Mouse (Mus musculus): Measurements from ENCODE around the gene Hsd11b1. TPM values are rescaled to one million over a fixed set of nuclear protein-coding genes. Genes with fewer than 3 reads are reported as not detected.

The Hsd11b1 gene
- polyA plus RNA-seq, 1 experiment from 2014 or later: 0.09 TPM

GRCm38 (mm10) chr1:193205431-193205830 lies 58.4 kb downstream of the Hsd11b1 start:
- no peak overlapping the region for H3K4me3 ChIP-seq
- no peaks in the 10 kb centered on the region for H3K4me1 ChIP-seq
- H3K36me3 ChIP-seq: no peaks in the 10 kb centered on the region
- H3K9me3 ChIP-seq (replicated peaks): no peaks in the 10 kb centered on the region
- no peaks in the 10 kb centered on the region for H3K27me3 ChIP-seq (ENCODE audit: low read depth, poor library complexity, severe bottlenecking)
- H3K27ac ChIP-seq (replicated peaks): no peak overlapping the region
- DNase-seq (ENCODE audit: low spot score): no peak
- WGBS: 94% methylated on average over 2 of the region's 2 CpGs

- no peaks in the 10 kb centered on the region for H3K9me3 ChIP-seq (replicated peaks)
- WGBS: 86% methylated on average over 2 of the region's 2 CpGs
These were observed 60.1 kb downstream of the Hsd11b1 start for GRCm38 (mm10) chr1:193203821-193204220.

GRCm38 (mm10) chr1:193201383-193201778 lies 62.5 kb downstream of the Hsd11b1 start, which contains the start of gene Traf3ip3:
TSS of gene Traf3ip3 (minus strand) at chr1:193201703.
- Histone ChIP-seq H3K9me3 (replicated peaks) (no peaks in the 10 kb centered on the region), H3K4me3 (no peak within 1 kb of the TSS), H3K36me3 (no peaks in the 10 kb centered on the region), H3K27me3 (ENCODE audit: low read depth, poor library complexity, severe bottlenecking) (no peaks in the 10 kb centered on the region), H3K4me1 (no peaks in the 10 kb centered on the region), H3K27ac (replicated peaks) (no peak within 1 kb of the TSS)
- DNase-seq (ENCODE audit: low spot score): no peak
- WGBS: 70% methylated on average over 5 of the region's 5 CpGs

More at GRCm38 (mm10) chr1:193203821-193204220, 60.1 kb downstream of the Hsd11b1 start:
- no peak for DNase-seq (ENCODE audit: low spot score)
- H3K27me3 ChIP-seq (ENCODE audit: low read depth, poor library complexity, severe bottlenecking): no peaks in the 10 kb centered on the region
- H3K4me1 ChIP-seq: no peaks in the 10 kb centered on the region
- H3K36me3 ChIP-seq: no peaks in the 10 kb centered on the region
- no peak overlapping the region for H3K27ac ChIP-seq (replicated peaks)
- H3K4me3 ChIP-seq: no peak overlapping the region

- Histone ChIP-seq H3K27ac (replicated peaks) (no peak overlapping the region), H3K9me3 (replicated peaks) (no peaks in the 10 kb centered on the region), H3K4me1 (no peaks in the 10 kb centered on the region), H3K36me3 (no peaks in the 10 kb centered on the region), H3K27me3 (ENCODE audit: low read depth, poor library complexity, severe bottlenecking) (no peaks in the 10 kb centered on the region), H3K4me3 (no peak overlapping the region)
- no peak for DNase-seq (ENCODE audit: low spot score)
- 88% methylated on average over 8 of the region's 8 CpGs for WGBS
These were observed 63.1 kb downstream of the Hsd11b1 start for GRCm38 (mm10) chr1:193200640-193201382.

- H3K9me3 ChIP-seq (replicated peaks): no peaks in the 10 kb centered on the region
- H3K27ac ChIP-seq (replicated peaks): no peak overlapping the region
- H3K4me1 ChIP-seq: no peaks in the 10 kb centered on the region
- 82% methylated on average over 2 of the region's 2 CpGs for WGBS
- H3K4me3 ChIP-seq: no peak overlapping the region
- DNase-seq (ENCODE audit: low spot score): no peak
- H3K27me3 ChIP-seq (ENCODE audit: low read depth, poor library complexity, severe bottlenecking): no peaks in the 10 kb centered on the region
- H3K36me3 ChIP-seq: no peaks in the 10 kb centered on the region
These were observed 65.6 kb downstream of the Hsd11b1 start for GRCm38 (mm10) chr1:193198312-193198711.

- Histone ChIP-seq H3K36me3 (no peaks in the 10 kb centered on the region), H3K9me3 (replicated peaks) (no peaks in the 10 kb centered on the region), H3K27ac (replicated peaks) (no peak overlapping the region), H3K4me1 (no peaks in the 10 kb centered on the region), H3K4me3 (no peak overlapping the region), H3K27me3 (ENCODE audit: low read depth, poor library complexity, severe bottlenecking) (no peaks in the 10 kb centered on the region)
- no peak for DNase-seq (ENCODE audit: low spot score)
- WGBS: 89% methylated on average over 18 of the region's 18 CpGs
These were observed 66.2 kb downstream of the Hsd11b1 start for GRCm38 (mm10) chr1:193197494-193198205.

GRCm38 (mm10) chr1:193195169-193195810 lies 68.6 kb downstream of the Hsd11b1 start:
- Histone ChIP-seq H3K27ac (replicated peaks) (no peak overlapping the region), H3K27me3 (ENCODE audit: low read depth, poor library complexity, severe bottlenecking) (no peaks in the 10 kb centered on the region), H3K9me3 (replicated peaks) (no peaks in the 10 kb centered on the region), H3K4me1 (no peaks in the 10 kb centered on the region), H3K36me3 (no peaks in the 10 kb centered on the region), H3K4me3 (no peak overlapping the region)
- DNase-seq (ENCODE audit: low spot score): no peak
- WGBS: 72% methylated on average over 3 of the region's 3 CpGs

GRCm38 (mm10) chr1:193194416-193195140 lies 69.3 kb downstream of the Hsd11b1 start:
- H3K4me3 ChIP-seq: no peak overlapping the region
- DNase-seq (ENCODE audit: low spot score): no peak
- no peaks in the 10 kb centered on the region for H3K9me3 ChIP-seq (replicated peaks)
- H3K4me1 ChIP-seq: peaks cover 1% of the 10 kb centered on the region
- WGBS: 89% methylated on average over 3 of the region's 3 CpGs
- H3K27ac ChIP-seq (replicated peaks): no peak overlapping the region
- H3K27me3 ChIP-seq (ENCODE audit: low read depth, poor library complexity, severe bottlenecking): no peaks in the 10 kb centered on the region
- H3K36me3 ChIP-seq: no peaks in the 10 kb centered on the region

GRCm38 (mm10) chr1:193191675-193192283 lies 72.1 kb downstream of the Hsd11b1 start:
- Histone ChIP-seq H3K9me3 (replicated peaks) (no peaks in the 10 kb centered on the region), H3K4me1 (peaks cover 10% of the 10 kb centered on the region), H3K4me3 (no peak overlapping the region), H3K36me3 (no peaks in the 10 kb centered on the region), H3K27ac (replicated peaks) (no peak overlapping the region), H3K27me3 (ENCODE audit: low read depth, poor library complexity, severe bottlenecking) (no peaks in the 10 kb centered on the region)
- WGBS: 92% methylated on average over 7 of the region's 7 CpGs
- DNase-seq (ENCODE audit: low spot score): no peak

GRCm38 (mm10) chr1:193189771-193190170 lies 74.1 kb downstream of the Hsd11b1 start:
- Histone ChIP-seq H3K9me3 (replicated peaks) (no peaks in the 10 kb centered on the region), H3K27me3 (ENCODE audit: low read depth, poor library complexity, severe bottlenecking) (no peaks in the 10 kb centered on the region), H3K36me3 (no peaks in the 10 kb centered on the region), H3K27ac (replicated peaks) (peak overlapping the region; percentile 43; the same call in 1 of the 2 replicates), H3K4me3 (no peak overlapping the region), H3K4me1 (peaks cover 10% of the 10 kb centered on the region)
- no peak for DNase-seq (ENCODE audit: low spot score)
- WGBS: 70% methylated on average over 3 of the region's 3 CpGs

- H3K27ac ChIP-seq (replicated peaks): peak overlapping the region; percentile 43; the same call in 1 of the 2 replicates
- H3K4me1 ChIP-seq: peaks cover 10% of the 10 kb centered on the region
- H3K36me3 ChIP-seq: no peaks in the 10 kb centered on the region
- H3K27me3 ChIP-seq (ENCODE audit: low read depth, poor library complexity, severe bottlenecking): no peaks in the 10 kb centered on the region
- no peak overlapping the region for H3K4me3 ChIP-seq
- WGBS: 51% methylated on average over 9 of the region's 9 CpGs
- no peaks in the 10 kb centered on the region for H3K9me3 ChIP-seq (replicated peaks)
- no peak for DNase-seq (ENCODE audit: low spot score)
These were observed 74.7 kb downstream of the Hsd11b1 start for GRCm38 (mm10) chr1:193189151-193189621.

GRCm38 (mm10) chr1:193188257-193188656 lies 75.6 kb downstream of the Hsd11b1 start:
- WGBS: 86% methylated on average over 6 of the region's 6 CpGs
- Histone ChIP-seq H3K27ac (replicated peaks) (0 out of 2 replicates have a peak overlapping the region, but pooled peaks have one; percentile 43), H3K36me3 (no peaks in the 10 kb centered on the region), H3K4me3 (no peak overlapping the region), H3K9me3 (replicated peaks) (no peaks in the 10 kb centered on the region), H3K27me3 (ENCODE audit: low read depth, poor library complexity, severe bottlenecking) (no peaks in the 10 kb centered on the region), H3K4me1 (peaks cover 10% of the 10 kb centered on the region)
- DNase-seq (ENCODE audit: low spot score): no peak

Data from midbrain, embryonic 10.5 days (tissue).